Mouse (Mus musculus): ENCODE measurements around the gene Cacna1c.

- TF ChIP-seq CTCF (IDR thresholded peaks at IDR 0.05; ENCODE audit: low read depth): no peak
- TF ChIP-seq EP300 (optimal IDR thresholded peaks at IDR 0.05): no peak
Observed at GRCm38 (mm10) chr6:119225226-119225625, 29.0 kb upstream of the Cacna1c start.
